Mouse (Mus musculus) olfactory bulb, adult 2 months (tissue): ENCODE data around the gene Dbi. TPM values are rescaled to one million over a fixed set of nuclear protein-coding genes. Genes with fewer than 3 reads are reported as not detected.
"Not testable (repeated sequence)": the region's sequence is repeated elsewhere in the genome, so short reads cannot be mapped to it uniquely, and the experiment has no call there.

Source experiments
- H3K27ac ChIP-seq: fragments of 200-500 bp; 2 replicates; pipeline ENCODE4 v1.5.1; 2012; ENCODE audit warnings: low read depth, low read length; ENCODE audit not compliant: insufficient read depth
- H3K4me1 ChIP-seq: fragments of 200-500 bp; 2 replicates; pipeline ENCODE4 v1.6.1; 2012; ENCODE audit warnings: low read length; ENCODE audit not compliant: control insufficient read depth, insufficient read depth
- H3K4me3 ChIP-seq: fragments of 200-500 bp; 2 replicates; pipeline ENCODE4 v1.5.1; 2012; ENCODE audit warnings: mild to moderate bottlenecking, low read depth, low read length, moderate library complexity; ENCODE audit not compliant: insufficient read depth
- CTCF ChIP-seq: fragments of 200-500 bp; IDR thresholded peaks from 2 replicates; pipeline ENCODE4 v1.5.1; 2012; ENCODE audit warnings: low read depth, mild to moderate bottlenecking, low read length, moderate library complexity; ENCODE audit not compliant: insufficient read depth
- POLR2A ChIP-seq: fragments of 200-500 bp; IDR thresholded peaks from 2 replicates; pipeline ENCODE4 v1.6.1; 2012; ENCODE audit warnings: mild to moderate bottlenecking, low read depth, low read length, moderate library complexity; ENCODE audit not compliant: insufficient read depth
- WGBS: fragments of 180-500 bp; shearing (Covaris S2); methylation state at CpG from one replicate; pipeline ENCODE4 v1.1.7; 2018; 5-methylcytosine and 5-hydroxymethylcytosine counted together
- polyA plus RNA-seq: library from polyadenylated mRNA; stranded (reverse); fragments of >200 nt; gene quantifications from 2 replicates; pipeline ENCODE4 v1.2.4, GENCODE M21; 2012; ENCODE audit warnings: low replicate concordance; ENCODE audit not compliant: missing spikeins, insufficient read depth, insufficient read length

Dbi gene
- polyA plus RNA-seq, 1 experiment: not detected

GRCm38 (mm10) chr1:120093482-120094134 is 27.3 kb downstream of the Dbi start:
- not testable (repeated sequence) for H3K27ac ChIP-seq, H3K4me3 ChIP-seq, H3K4me1 ChIP-seq
- TF ChIP-seq CTCF: peak; percentile 85
- 50% methylated on average over 11 of the region's 14 CpGs for WGBS

- Histone ChIP-seq H3K27ac (no peak overlapping the region), H3K4me3 (no peak overlapping the region), H3K4me1 (no peaks in the 10 kb centered on the region)
- WGBS: 93% methylated on average over 8 of the region's 8 CpGs
- TF ChIP-seq CTCF: no peak
- no peak for TF ChIP-seq POLR2A
Observed at GRCm38 (mm10) chr1:120090880-120091570, 29.9 kb downstream of the Dbi start.

GRCm38 (mm10) chr1:120089180-120089579 is 31.7 kb downstream of the Dbi start:
- TF ChIP-seq CTCF (no peak), POLR2A (no peak)
- 48% methylated on average over 5 of the region's 5 CpGs for WGBS

GRCm38 (mm10) chr1:120086644-120087043 is 34.2 kb downstream of the Dbi start:
- no peak overlapping the region for H3K4me3 ChIP-seq
- H3K4me1 ChIP-seq: peaks cover 6% of the 10 kb centered on the region
- H3K27ac ChIP-seq: no peak overlapping the region
- TF ChIP-seq POLR2A (no peak), CTCF (no peak)
- 59% methylated on average over 13 of the region's 13 CpGs for WGBS

More at GRCm38 (mm10) chr1:120089180-120089579, 31.7 kb downstream of the Dbi start:
- no peak overlapping the region for H3K4me3 ChIP-seq
- H3K4me1 ChIP-seq: no peaks in the 10 kb centered on the region
- no peak overlapping the region for H3K27ac ChIP-seq

- 86% methylated on average over 3 of the region's 3 CpGs for WGBS
- H3K27ac ChIP-seq: no peak overlapping the region
- peaks cover 6% of the 10 kb centered on the region for H3K4me1 ChIP-seq
- no peak overlapping the region for H3K4me3 ChIP-seq
- TF ChIP-seq POLR2A (no peak), CTCF (no peak)
Observed at GRCm38 (mm10) chr1:120085696-120086095, 35.2 kb downstream of the Dbi start.

- Histone ChIP-seq H3K4me1 (peaks cover 6% of the 10 kb centered on the region), H3K27ac (no peak overlapping the region), H3K4me3 (no peak overlapping the region)
- TF ChIP-seq POLR2A (no peak), CTCF (no peak)
- WGBS: 74% methylated on average over 5 of the region's 5 CpGs
Observed at GRCm38 (mm10) chr1:120083921-120084517, 36.9 kb downstream of the Dbi start.

GRCm38 (mm10) chr1:120082957-120083585 is 37.8 kb downstream of the Dbi start:
- Histone ChIP-seq H3K27ac (no peak overlapping the region), H3K4me1 (peaks cover 6% of the 10 kb centered on the region), H3K4me3 (no peak overlapping the region)
- TF ChIP-seq CTCF (no peak), POLR2A (no peak)
- 32% methylated on average over 7 of the region's 7 CpGs for WGBS

- 94% methylated on average over 1 of the region's 1 CpGs for WGBS
- Histone ChIP-seq H3K27ac (no peak overlapping the region), H3K4me3 (no peak overlapping the region), H3K4me1 (peaks cover 6% of the 10 kb centered on the region)
- TF ChIP-seq POLR2A (no peak), CTCF (no peak)
Observed at GRCm38 (mm10) chr1:120080632-120081031, 40.2 kb downstream of the Dbi start.
